Mouse (Mus musculus) myocyte (in vitro differentiated cells): Measurements from ENCODE around the gene Ldlrad3. TPM values are rescaled to one million over a fixed set of nuclear protein-coding genes. Genes with fewer than 3 reads are reported as not detected.

Experiments used
- H3K27me3 ChIP-seq: one replicate; pipeline ENCODE4 v1.6.1; 2011; ENCODE audit not compliant: control insufficient read depth, insufficient read depth, insufficient read length
- H3K36me3 ChIP-seq: one replicate; pipeline ENCODE4 v1.6.1; 2011; ENCODE audit not compliant: control insufficient read depth, insufficient read depth
- H3K4me2 ChIP-seq: one replicate; pipeline ENCODE4 v1.6.1; 2011; ENCODE audit warnings: low read depth, control low read depth
- H3K4me3 ChIP-seq: one replicate; pipeline ENCODE4 v1.5.1; 2011; ENCODE audit warnings: mild to moderate bottlenecking, control low read depth, moderate library complexity
- H3K79me2 ChIP-seq: one replicate; pipeline ENCODE4 v1.6.1; 2011; ENCODE audit not compliant: control insufficient read depth, insufficient read depth
- H3ac ChIP-seq: one replicate; pipeline ENCODE4 v1.6.1; 2011; ENCODE audit not compliant: control insufficient read depth, insufficient read length
- CEBPB ChIP-seq: IDR thresholded peaks from 2 replicates; pipeline ENCODE4 v1.6.1; 2011; ENCODE audit warnings: mild to moderate bottlenecking, moderate library complexity; ENCODE audit not compliant: poor library complexity, insufficient read depth, severe bottlenecking
- E2F4 ChIP-seq: IDR thresholded peaks from one replicate; pipeline ENCODE4 v1.6.1; 2011; ENCODE audit warnings: mild to moderate bottlenecking, control low read depth, moderate library complexity; ENCODE audit not compliant: insufficient read depth
- MAX ChIP-seq: IDR thresholded peaks from one replicate; pipeline ENCODE4 v1.6.1; 2011; ENCODE audit warnings: low read depth, mild to moderate bottlenecking, control low read depth
- MYOD1 ChIP-seq, 3 experiments: IDR thresholded peaks; one replicate each; pipeline ENCODE4 v1.6.1; 2011; ENCODE audit warnings: control low read depth in 2 of 3, low read depth in 2 of 3, mild to moderate bottlenecking in 2 of 3, moderate library complexity in 1 of 3; ENCODE audit not compliant: insufficient read length in 2 of 3, control insufficient read depth in 1 of 3
- MYOG ChIP-seq, 3 experiments: IDR thresholded peaks; one replicate each; pipeline ENCODE4 v1.6.1; 2011; ENCODE audit warnings: control low read depth in 2 of 3, low read depth in 2 of 3, mild to moderate bottlenecking in 2 of 3; ENCODE audit not compliant: insufficient read length in 2 of 3, control insufficient read depth in 1 of 3, insufficient read depth in 1 of 3
- POLR2A ChIP-seq: IDR thresholded peaks from one replicate; pipeline ENCODE4 v1.6.1; 2011; ENCODE audit warnings: low read depth, mild to moderate bottlenecking, control low read depth, moderate library complexity; ENCODE audit not compliant: insufficient read length
- POLR2AphosphoS2 ChIP-seq: IDR thresholded peaks from one replicate; pipeline ENCODE4 v1.6.1; 2011; ENCODE audit warnings: low read depth, control low read depth; ENCODE audit not compliant: insufficient read length
- REST ChIP-seq: IDR thresholded peaks from one replicate; pipeline ENCODE4 v1.6.1; 2011; ENCODE audit warnings: mild to moderate bottlenecking, control low read depth, moderate library complexity; ENCODE audit not compliant: insufficient read depth, insufficient read length
- SRF ChIP-seq: IDR thresholded peaks from one replicate; pipeline ENCODE4 v1.6.1; 2011; ENCODE audit warnings: low read depth; ENCODE audit not compliant: control insufficient read depth, insufficient read length
- TCF12 ChIP-seq: IDR thresholded peaks from one replicate; pipeline ENCODE4 v1.6.1; 2011; ENCODE audit warnings: mild to moderate bottlenecking, control low read depth; ENCODE audit not compliant: poor library complexity, insufficient read depth, severe bottlenecking
- TCF3 ChIP-seq: IDR thresholded peaks from one replicate; pipeline ENCODE4 v1.6.1; 2011; ENCODE audit warnings: low read depth, control low read depth; ENCODE audit not compliant: insufficient read length
- USF1 ChIP-seq: IDR thresholded peaks from one replicate; pipeline ENCODE4 v1.6.1; 2011; ENCODE audit warnings: low read depth, mild to moderate bottlenecking, control low read depth, moderate library complexity
- polyA plus RNA-seq: library from polyadenylated mRNA; unstranded; fragments of >200 nt; fragmentation: generic; extraction: Trizol; gene quantifications from one replicate; pipeline ENCODE4 v1.2.1, GENCODE M21; 2012; ENCODE audit warnings: missing spikeins

Gene Ldlrad3
- 32.1 TPM for polyA plus RNA-seq

DNA sequence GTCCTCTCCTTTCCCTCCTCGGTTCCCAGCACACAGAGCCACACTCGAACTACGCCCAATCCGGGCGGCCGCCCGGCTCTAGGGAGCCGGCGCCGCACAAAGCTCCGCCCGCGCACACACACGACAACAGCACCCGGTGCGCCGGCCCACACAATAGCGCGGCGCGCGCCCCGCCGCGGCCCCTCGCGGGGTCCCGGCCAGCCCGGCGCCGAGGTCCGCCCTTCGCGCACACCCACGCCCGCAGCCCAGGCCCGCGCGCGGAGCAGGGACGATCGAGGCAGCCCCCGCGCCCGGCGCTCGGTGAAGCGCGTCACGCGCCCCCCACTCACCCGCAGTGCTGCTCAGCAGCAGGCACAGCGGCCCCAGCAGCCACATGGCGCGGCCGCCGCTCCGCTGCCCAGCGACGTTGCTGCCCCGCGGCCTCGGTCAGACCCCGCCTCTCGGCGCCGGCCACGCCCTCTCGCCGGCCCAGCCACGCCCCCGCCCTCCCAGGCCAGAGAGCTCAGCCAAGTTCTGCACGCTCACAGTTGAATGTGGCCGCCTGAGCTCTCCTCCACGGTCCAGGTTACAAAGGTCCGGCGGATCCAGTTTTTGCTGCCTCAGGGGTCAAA, at the start of gene Ldlrad3:
TSS of gene Ldlrad3 (minus strand) at position 435 of the 611 bp plus-strand sequence.
- Histone ChIP-seq H3K4me2 (peak within 1 kb of the TSS; percentile 91), H3K4me3 (peak within 1 kb of the TSS; percentile 68), H3K36me3 (peaks cover 3% of the 10 kb centered on the region), H3K79me2 (peaks cover 48% of the 10 kb centered on the region), H3ac (peak within 1 kb of the TSS; percentile 59), H3K27me3 (no peaks in the 10 kb centered on the region)
- no peak for TF ChIP-seq SRF
- TF ChIP-seq CEBPB = no peak
- TF ChIP-seq USF1 = no peak
- TF ChIP-seq MYOG (IDR thresholded peaks at IDR 0.05; ENCODE audit: control insufficient read depth in 1 of 3, insufficient read depth in 1 of 3, insufficient read length in 2 of 3, low read depth in 2 of 3) = peak in 2 of 3 experiments; percentile 15 to 42
- TF ChIP-seq POLR2AphosphoS2 = peak; percentile 98
- no peak for TF ChIP-seq E2F4
- TF ChIP-seq TCF3 = peak; percentile 1
- TF ChIP-seq TCF12 = no peak
- no peak for TF ChIP-seq REST
- TF ChIP-seq MYOD1 (IDR thresholded peaks at IDR 0.05; ENCODE audit: control insufficient read depth in 1 of 3, insufficient read length in 2 of 3, low read depth in 2 of 3) = peak in 1 of 3 experiments; percentile 61
- peak; percentile 94 for TF ChIP-seq POLR2A

DNA sequence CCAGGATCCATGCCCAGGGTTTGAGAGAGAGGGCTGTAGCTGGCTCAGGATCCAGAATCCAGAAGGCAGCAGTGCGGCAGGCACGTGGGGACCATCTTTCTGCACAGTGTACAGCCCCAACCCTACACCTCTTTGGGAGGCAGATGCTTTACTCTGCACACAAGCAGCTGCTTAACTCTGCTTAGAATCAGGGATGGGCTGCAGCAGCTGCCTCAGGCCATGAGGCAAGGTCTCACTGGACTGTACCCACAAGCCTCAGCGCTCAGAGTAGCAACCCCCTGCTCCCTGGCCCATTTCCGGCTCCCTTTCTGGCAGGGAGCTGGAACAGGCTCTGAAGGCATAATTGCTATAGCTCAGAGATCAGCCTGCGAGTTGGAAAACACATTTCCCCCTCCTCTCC, 45.3 kb upstream of the Ldlrad3 start:
- Histone ChIP-seq H3K27me3 (no peaks in the 10 kb centered on the region), H3K79me2 (no peaks in the 10 kb centered on the region), H3K36me3 (no peaks in the 10 kb centered on the region), H3K4me3 (no peak overlapping the region), H3ac (no peak overlapping the region), H3K4me2 (no peak overlapping the region)
- TF ChIP-seq POLR2AphosphoS2 (no peak), TCF12 (peak; percentile 49), CEBPB (no peak), MYOD1 (IDR thresholded peaks at IDR 0.05; ENCODE audit: control insufficient read depth in 1 of 3, insufficient read length in 2 of 3, low read depth in 2 of 3) (peak in 2 of 3 experiments; percentile 81 to 89), MYOG (IDR thresholded peaks at IDR 0.05; ENCODE audit: control insufficient read depth in 1 of 3, insufficient read depth in 1 of 3, insufficient read length in 2 of 3, low read depth in 2 of 3) (peak; percentile 68 to 87 (median 77)), E2F4 (no peak), TCF3 (peak; percentile 15)

DNA sequence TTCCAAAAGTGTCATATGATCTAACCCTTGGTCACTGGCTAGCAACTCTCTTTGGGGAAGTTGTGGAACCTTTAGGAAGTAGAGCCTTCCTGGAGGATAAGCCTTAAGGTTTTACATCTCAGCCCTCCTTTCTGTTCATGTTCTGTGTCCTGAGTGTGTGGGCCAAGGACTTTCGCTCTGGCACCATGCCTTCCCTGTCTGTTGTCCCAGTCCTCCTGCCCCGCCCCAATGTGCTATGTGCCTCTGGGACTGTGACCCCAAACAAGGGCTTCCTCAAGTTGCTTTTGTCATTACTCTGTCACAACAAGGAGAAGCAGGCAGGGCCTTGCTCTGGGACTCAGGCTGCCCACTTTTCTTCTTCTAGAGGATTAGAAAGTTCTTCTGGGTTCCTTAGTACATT, 42.9 kb upstream of the Ldlrad3 start:
- TF ChIP-seq USF1 (no peak), POLR2AphosphoS2 (no peak), TCF12 (no peak)
- H3K79me2 ChIP-seq = no peaks in the 10 kb centered on the region
- H3K4me3 ChIP-seq = no peak overlapping the region
- no peak overlapping the region for H3K4me2 ChIP-seq
- no peaks in the 10 kb centered on the region for H3K36me3 ChIP-seq
- no peaks in the 10 kb centered on the region for H3K27me3 ChIP-seq
- H3ac ChIP-seq = no peak overlapping the region

DNA sequence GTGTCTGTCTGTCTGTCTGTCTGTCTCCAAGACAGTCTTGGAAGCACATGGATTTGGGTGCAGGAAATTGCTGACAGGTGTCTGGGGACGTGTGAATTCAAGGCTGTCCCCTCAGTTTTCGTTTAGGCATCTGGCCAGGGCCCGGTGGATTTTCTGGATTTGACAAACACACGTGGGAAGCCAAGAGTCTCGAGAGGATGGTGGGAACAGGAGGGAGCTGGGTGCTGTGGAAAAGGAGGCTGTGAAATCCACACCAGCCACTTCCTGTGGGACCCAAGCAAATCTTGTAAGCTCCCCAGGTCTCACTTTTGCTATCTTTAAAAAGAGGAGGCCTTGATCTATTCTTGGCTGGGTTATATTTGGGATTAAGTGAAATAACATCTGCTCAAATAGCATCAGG, 42.1 kb upstream of the Ldlrad3 start:
- Histone ChIP-seq H3K36me3 (no peaks in the 10 kb centered on the region), H3K27me3 (no peaks in the 10 kb centered on the region), H3ac (no peak overlapping the region), H3K4me2 (no peak overlapping the region), H3K79me2 (no peaks in the 10 kb centered on the region), H3K4me3 (no peak overlapping the region)
- no peak for TF ChIP-seq E2F4
- no peak for TF ChIP-seq SRF
- no peak for TF ChIP-seq TCF3
- TF ChIP-seq CEBPB = no peak
- TF ChIP-seq MAX = no peak
- no peak for TF ChIP-seq POLR2AphosphoS2
- TF ChIP-seq TCF12 = no peak
- TF ChIP-seq MYOD1 (IDR thresholded peaks at IDR 0.05; ENCODE audit: control insufficient read depth in 1 of 3, insufficient read length in 2 of 3, low read depth in 2 of 3) = no peak
- no peak for TF ChIP-seq REST
- no peak for TF ChIP-seq MYOG (IDR thresholded peaks at IDR 0.05; ENCODE audit: control insufficient read depth in 1 of 3, insufficient read depth in 1 of 3, insufficient read length in 2 of 3, low read depth in 2 of 3)
- no peak for TF ChIP-seq POLR2A
- TF ChIP-seq USF1 = no peak

DNA sequence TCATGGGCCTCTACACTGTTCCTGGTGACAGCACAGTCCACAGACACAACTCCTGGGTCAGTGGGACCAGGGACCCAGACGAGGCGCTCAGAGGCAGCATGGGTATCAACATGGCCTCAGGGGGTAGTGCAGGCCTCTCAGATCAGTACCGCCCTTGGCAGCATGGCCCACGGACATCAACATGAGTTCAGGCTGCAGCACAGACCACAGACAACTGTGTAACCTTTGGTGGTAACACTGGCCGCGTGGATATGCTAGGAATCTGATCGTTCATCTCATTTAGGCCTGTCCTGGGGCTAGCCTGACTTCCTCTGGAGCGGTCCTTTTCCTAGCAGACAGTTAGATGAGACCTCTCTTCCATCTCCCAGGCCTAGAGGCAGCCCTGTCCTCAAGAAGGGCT, 41.7 kb upstream of the Ldlrad3 start:
- Histone ChIP-seq H3K79me2 (no peaks in the 10 kb centered on the region), H3ac (no peak overlapping the region), H3K4me3 (no peak overlapping the region), H3K27me3 (no peaks in the 10 kb centered on the region), H3K36me3 (no peaks in the 10 kb centered on the region), H3K4me2 (no peak overlapping the region)
- TF ChIP-seq TCF3 (no peak), MYOG (IDR thresholded peaks at IDR 0.05; ENCODE audit: control insufficient read depth in 1 of 3, insufficient read depth in 1 of 3, insufficient read length in 2 of 3, low read depth in 2 of 3) (peak in 1 of 3 experiments; percentile 63), MYOD1 (IDR thresholded peaks at IDR 0.05; ENCODE audit: control insufficient read depth in 1 of 3, insufficient read length in 2 of 3, low read depth in 2 of 3) (peak in 1 of 3 experiments; percentile 47)
